Mouse (Mus musculus) liver, embryonic 12.5 days (tissue): ENCODE data around the gene Mpv17l. TPM values are rescaled to one million over a fixed set of nuclear protein-coding genes. Genes with fewer than 3 reads are reported as not detected.
A peak's percentile ranks its signal among the peaks of the same experiment; 100 is the strongest.
"Not testable (repeated sequence)": the region's sequence is repeated elsewhere in the genome, so short reads cannot be mapped to it uniquely, and the experiment has no call there.

ENCODE experiments used
- ATAC-seq: fragments of 200-750 bp; cut with Nextera tagmentation; 2 replicates; pipeline ENCODE4 v1.8.0; 2017; ENCODE audit warnings: moderate number of reproducible peaks, mild to moderate bottlenecking, moderate library complexity
- H3K27ac ChIP-seq: fragments of 300-500 bp; sonication (generic); 2 replicates; pipeline ENCODE4 v1.5.1; 2016; ENCODE audit warnings: mild to moderate bottlenecking
- H3K27me3 ChIP-seq: fragments of 300-500 bp; sonication (generic); replicated peaks from 2 replicates; pipeline ENCODE4 v1.6.1; 2016; ENCODE audit warnings: mild to moderate bottlenecking, moderate library complexity
- H3K36me3 ChIP-seq: fragments of 300-500 bp; sonication (generic); 2 replicates; pipeline ENCODE4 v1.6.1; 2016; ENCODE audit warnings: mild to moderate bottlenecking, moderate library complexity
- H3K4me1 ChIP-seq: fragments of 300-500 bp; sonication (generic); 2 replicates; pipeline ENCODE4 v1.6.1; 2016
- H3K4me2 ChIP-seq: fragments of 300-500 bp; sonication (generic); 2 replicates; pipeline ENCODE4 v1.6.1; 2016; ENCODE audit warnings: mild to moderate bottlenecking, moderate library complexity
- H3K4me3 ChIP-seq: fragments of 300-500 bp; sonication (generic); 2 replicates; pipeline ENCODE4 v1.5.1; 2016; ENCODE audit warnings: mild to moderate bottlenecking, moderate library complexity
- H3K9ac ChIP-seq: fragments of 300-500 bp; sonication (generic); 2 replicates; pipeline ENCODE4 v1.6.1; 2016; ENCODE audit warnings: mild to moderate bottlenecking, moderate library complexity
- H3K9me3 ChIP-seq: fragments of 300-500 bp; sonication (generic); replicated peaks from 2 replicates; pipeline ENCODE4 v1.6.1; 2016; ENCODE audit warnings: mild to moderate bottlenecking, moderate library complexity
- WGBS: fragments of 180-500 bp; shearing (Covaris S2); methylation state at CpG from one replicate; pipeline ENCODE4 v1.1.7; 2016; ENCODE audit not compliant: insufficient replicate concordance; 5-methylcytosine and 5-hydroxymethylcytosine counted together
- polyA plus RNA-seq: library from polyadenylated mRNA; unstranded; fragments of >200 nt; fragmentation: Nextera tagmentation; extraction: Ambion mirVana; gene quantifications from 2 replicates; pipeline ENCODE4 v1.2.1, GENCODE M21; 2016

Gene Mpv17l
- polyA plus RNA-seq, 1 experiment from 2014 or later: 1.7 TPM

DNA sequence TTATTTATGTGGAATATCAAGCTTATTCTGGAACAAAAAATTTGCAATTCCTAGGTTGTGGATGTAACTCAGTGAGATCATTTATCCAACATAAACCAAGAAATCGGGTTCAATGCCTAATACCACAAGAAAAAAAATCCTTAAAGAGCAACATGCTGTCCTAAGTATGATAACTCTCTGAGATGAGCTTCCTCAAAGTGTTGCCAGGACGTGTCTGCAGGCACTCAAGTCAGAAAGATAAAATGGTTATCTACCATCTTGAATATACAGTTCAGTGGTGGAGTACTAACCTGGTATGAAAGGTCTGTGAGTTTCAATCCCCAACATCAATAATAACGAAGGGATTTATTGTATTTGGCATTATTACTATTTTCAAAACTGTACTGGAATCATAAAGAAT is 6.6 kb upstream of the Mpv17l start:
- Histone ChIP-seq H3K4me3 (no peak overlapping the region), H3K4me1 (peaks cover 26% of the 10 kb centered on the region), H3K27me3 (no peaks in the 10 kb centered on the region), H3K36me3 (no peaks in the 10 kb centered on the region), H3K27ac (no peak overlapping the region), H3K9me3 (no peaks in the 10 kb centered on the region), H3K4me2 (no peak overlapping the region), H3K9ac (no peak overlapping the region)
- ATAC-seq: peak; percentile 64; the same call in 1 of the 2 replicates
- WGBS: 40% methylated on average over 3 of the region's 3 CpGs

DNA sequence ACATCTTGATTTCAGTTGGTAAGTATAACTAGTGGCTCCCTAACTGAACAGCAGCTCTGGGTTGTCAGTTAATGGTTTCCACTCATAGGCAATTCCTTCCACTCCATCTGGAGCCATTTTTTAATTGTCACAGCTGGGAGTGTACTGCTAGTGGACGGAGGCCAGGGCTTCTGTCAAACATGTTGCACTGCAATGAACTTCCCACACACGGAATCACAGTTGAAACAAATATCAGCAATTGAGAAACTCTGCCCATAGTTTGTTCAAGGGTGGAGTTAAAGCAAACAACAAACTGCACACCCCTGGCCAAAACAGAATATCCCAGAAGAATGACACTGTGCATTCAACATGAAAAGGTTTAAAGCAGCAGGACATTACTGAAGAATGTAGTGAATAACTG is 4.0 kb upstream of the Mpv17l start:
- Histone ChIP-seq H3K9ac (0 out of 2 replicates have a peak overlapping the region, but pooled peaks have one; percentile 7), H3K27ac (0 out of 2 replicates have a peak overlapping the region, but pooled peaks have one; percentile 20), H3K4me1 (peaks cover 43% of the 10 kb centered on the region), H3K9me3 (no peaks in the 10 kb centered on the region), H3K4me2 (no peak overlapping the region), H3K4me3 (no peak overlapping the region), H3K27me3 (no peaks in the 10 kb centered on the region), H3K36me3 (no peaks in the 10 kb centered on the region)
- no peak for ATAC-seq
- 66% methylated on average over 2 of the region's 2 CpGs for WGBS

DNA sequence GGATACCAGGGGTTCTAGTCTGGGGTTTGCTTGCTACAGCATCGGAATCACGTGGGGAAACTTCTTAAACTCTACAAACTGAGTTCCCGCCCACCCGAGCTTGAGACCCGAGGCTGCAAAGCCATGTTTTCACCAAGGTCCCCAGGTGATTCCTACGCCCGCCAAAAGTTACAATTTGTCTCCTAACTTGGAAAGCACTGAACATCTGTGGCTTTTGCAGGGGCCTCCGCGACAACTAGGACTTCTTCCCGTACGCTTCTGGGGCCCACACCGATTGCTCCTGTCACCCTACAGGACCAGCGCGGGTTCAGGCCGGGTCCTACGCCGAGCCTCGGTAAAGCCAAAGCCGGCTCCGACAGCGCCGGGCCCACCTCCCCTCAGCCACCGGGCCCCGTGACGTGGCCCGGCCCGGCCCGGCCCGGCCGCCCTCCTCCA is 547 bp upstream of the Mpv17l start:
- Histone ChIP-seq H3K4me2 (peak overlapping the region; percentile 90), H3K27ac (peak overlapping the region; percentile 85), H3K4me3 (peak overlapping the region; percentile 94), H3K9me3 (no peaks in the 10 kb centered on the region), H3K9ac (peak overlapping the region; percentile 95), H3K27me3 (no peaks in the 10 kb centered on the region), H3K36me3 (no peaks in the 10 kb centered on the region), H3K4me1 (peaks cover 32% of the 10 kb centered on the region)
- peak; percentile 64 for ATAC-seq
- under 1% methylated on average over 30 of the region's 30 CpGs for WGBS

DNA sequence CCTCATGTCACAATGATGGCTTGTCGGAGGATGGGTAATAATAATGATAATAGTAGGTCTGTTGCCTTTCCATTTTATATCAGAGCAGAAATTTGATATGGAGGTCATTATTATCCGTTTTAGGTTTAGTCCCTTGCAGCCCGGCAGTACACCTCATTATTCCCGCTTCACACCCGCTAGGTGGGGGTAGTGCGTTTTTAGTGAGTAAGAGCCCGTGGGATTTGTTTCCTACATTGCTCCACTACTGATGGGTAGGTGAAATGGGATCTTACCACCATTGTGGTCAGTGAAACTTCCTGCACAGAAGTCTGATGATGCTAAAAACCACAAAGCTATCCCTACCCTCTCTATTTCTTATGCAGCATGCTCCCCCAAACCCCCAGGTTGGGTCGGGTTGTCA is 527 bp downstream of the Mpv17l start:
- no peaks in the 10 kb centered on the region for H3K36me3 ChIP-seq
- peak; percentile 63 for ATAC-seq
- no peaks in the 10 kb centered on the region for H3K27me3 ChIP-seq
- H3K9me3 ChIP-seq: no peaks in the 10 kb centered on the region
- H3K4me2 ChIP-seq: peak overlapping the region; percentile 90
- H3K27ac ChIP-seq: peak overlapping the region; percentile 85
- peak overlapping the region; percentile 95 for H3K9ac ChIP-seq
- 1% methylated on average over 8 of the region's 8 CpGs for WGBS
- peaks cover 28% of the 10 kb centered on the region for H3K4me1 ChIP-seq
- peak overlapping the region; percentile 94 for H3K4me3 ChIP-seq

DNA sequence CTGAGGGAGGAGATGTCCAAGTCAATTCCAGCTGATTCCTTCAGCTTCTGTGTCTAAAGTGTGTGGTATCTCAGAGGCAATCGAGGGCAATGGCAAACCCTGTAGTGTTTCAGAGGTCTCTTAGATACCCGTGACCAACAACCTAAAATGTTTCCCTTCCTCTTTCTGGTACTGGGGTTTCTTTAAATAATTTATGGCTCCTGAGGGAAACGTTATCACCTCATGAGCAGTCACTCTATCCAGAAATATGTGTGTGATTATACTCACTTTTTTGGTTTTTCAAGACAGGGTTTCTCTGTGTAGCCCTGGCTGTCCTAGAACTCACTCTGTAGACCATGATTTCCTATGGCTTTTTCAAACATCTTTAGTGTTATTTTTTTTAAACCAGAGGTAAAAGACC is 4.3 kb downstream of the Mpv17l start:
- Histone ChIP-seq H3K4me2 (no peak overlapping the region), H3K9me3 (no peaks in the 10 kb centered on the region), H3K36me3 (no peaks in the 10 kb centered on the region), H3K27me3 (no peaks in the 10 kb centered on the region), H3K27ac (no peak overlapping the region), H3K4me1 (peaks cover 9% of the 10 kb centered on the region), H3K4me3 (no peak overlapping the region), H3K9ac (no peak overlapping the region)
- WGBS: 57% methylated on average over 3 of the region's 3 CpGs
- no peak for ATAC-seq

DNA sequence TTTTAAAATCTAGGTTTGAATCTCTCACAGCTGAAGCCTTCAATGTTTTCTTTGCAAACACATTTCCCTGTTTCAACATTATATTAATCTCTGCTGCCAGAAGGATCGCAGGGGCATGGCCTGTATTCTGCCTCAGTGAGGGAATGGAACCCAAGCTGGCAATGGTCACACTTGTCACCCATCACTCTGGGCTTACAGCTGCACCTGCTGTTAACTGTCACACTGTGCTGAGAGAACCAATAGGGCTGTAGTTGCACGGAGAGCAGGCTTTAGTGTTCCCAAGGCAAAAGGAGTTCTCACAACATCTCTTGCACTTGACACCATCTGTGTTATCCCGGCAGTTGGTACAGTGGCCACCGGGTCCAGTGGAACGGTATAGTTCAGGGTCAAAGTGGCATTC is 17.1 kb downstream of the Mpv17l start:
- H3K36me3 ChIP-seq: no peaks in the 10 kb centered on the region
- no peak overlapping the region for H3K4me2 ChIP-seq
- no peak overlapping the region for H3K9ac ChIP-seq
- no peak for ATAC-seq
- no peaks in the 10 kb centered on the region for H3K27me3 ChIP-seq
- H3K27ac ChIP-seq: no peak overlapping the region
- no peak overlapping the region for H3K4me3 ChIP-seq
- H3K9me3 ChIP-seq: no peaks in the 10 kb centered on the region
- no peaks in the 10 kb centered on the region for H3K4me1 ChIP-seq
- 80% methylated on average over 5 of the region's 5 CpGs for WGBS

DNA sequence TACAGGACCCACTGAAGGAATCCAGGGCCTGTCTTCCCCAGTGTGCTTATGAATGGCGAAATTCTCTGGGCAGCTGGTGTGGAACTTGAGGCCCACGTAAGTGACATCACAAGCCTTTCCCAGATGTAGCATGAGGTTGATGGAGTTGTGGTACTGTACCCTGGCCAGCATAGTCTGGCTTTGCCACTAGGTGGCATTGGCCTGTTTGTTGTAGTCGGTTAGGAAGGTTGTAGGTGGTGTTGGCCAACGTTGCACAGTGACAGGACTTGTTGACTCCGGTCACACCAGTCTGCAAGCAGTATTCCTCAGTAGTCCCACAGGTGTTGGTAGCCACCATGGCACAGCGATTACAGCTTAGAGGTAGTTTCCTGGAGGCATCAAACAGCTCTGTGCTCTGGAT is 18.1 kb downstream of the Mpv17l start:
- Histone ChIP-seq H3K27me3 (no peaks in the 10 kb centered on the region), H3K4me3 (no peak overlapping the region), H3K9me3 (no peaks in the 10 kb centered on the region), H3K4me1 (no peaks in the 10 kb centered on the region), H3K36me3 (no peaks in the 10 kb centered on the region), H3K4me2 (no peak overlapping the region), H3K9ac (no peak overlapping the region), H3K27ac (no peak overlapping the region)
- ATAC-seq: no peak
- 72% methylated on average over 6 of the region's 6 CpGs for WGBS

DNA sequence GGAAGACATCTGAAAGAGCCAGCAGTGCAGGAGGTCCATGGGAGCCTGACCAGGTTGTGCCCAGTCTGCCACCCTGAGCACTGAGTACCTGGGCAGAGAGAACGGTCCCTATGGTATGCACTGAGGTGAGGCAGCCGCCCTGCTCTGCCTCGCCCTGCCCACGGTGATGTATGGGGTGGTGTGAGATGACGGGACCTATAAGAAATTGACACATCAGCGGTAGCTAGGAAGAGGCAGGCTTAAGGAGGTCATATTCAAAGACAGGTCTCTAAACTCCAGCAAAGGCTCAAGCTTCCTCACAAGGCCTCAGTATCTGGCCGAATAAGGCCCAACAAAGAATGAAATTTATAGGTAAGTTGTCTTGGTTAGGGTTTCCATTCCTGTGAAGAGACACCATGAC is 18.8 kb downstream of the Mpv17l start:
- Histone ChIP-seq H3K4me3 (no peak overlapping the region), H3K27me3 (no peaks in the 10 kb centered on the region), H3K4me1 (no peaks in the 10 kb centered on the region), H3K36me3 (no peaks in the 10 kb centered on the region), H3K9ac (no peak overlapping the region), H3K4me2 (no peak overlapping the region), H3K9me3 (no peaks in the 10 kb centered on the region), H3K27ac (no peak overlapping the region)
- WGBS: 87% methylated on average over 7 of the region's 7 CpGs
- ATAC-seq: no peak

DNA sequence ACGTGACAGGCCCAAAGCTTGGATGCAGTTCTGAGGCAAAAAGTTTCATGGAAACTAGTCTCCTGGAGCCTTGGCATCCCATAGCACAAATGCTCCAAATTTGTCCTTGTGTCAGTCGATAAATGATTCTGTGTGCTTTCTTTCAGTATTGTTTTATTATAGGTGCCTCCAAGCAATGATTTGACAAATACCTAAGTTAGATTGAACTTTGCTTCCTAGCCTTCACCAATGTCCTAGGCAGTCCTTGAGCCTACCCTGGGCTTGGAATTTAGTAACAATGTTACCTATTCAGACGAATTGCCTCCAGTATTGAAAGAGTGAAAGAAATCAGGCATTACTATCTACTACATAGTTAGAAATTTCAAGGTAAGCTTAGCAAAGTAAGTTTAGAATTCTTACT is 19.5 kb downstream of the Mpv17l start:
- not testable (repeated sequence) for H3K36me3 ChIP-seq, H3K9ac ChIP-seq, ATAC-seq, H3K4me2 ChIP-seq, H3K9me3 ChIP-seq, H3K27ac ChIP-seq, H3K4me3 ChIP-seq, H3K4me1 ChIP-seq, H3K27me3 ChIP-seq
- 70% methylated on average over 3 of the region's 3 CpGs for WGBS

DNA sequence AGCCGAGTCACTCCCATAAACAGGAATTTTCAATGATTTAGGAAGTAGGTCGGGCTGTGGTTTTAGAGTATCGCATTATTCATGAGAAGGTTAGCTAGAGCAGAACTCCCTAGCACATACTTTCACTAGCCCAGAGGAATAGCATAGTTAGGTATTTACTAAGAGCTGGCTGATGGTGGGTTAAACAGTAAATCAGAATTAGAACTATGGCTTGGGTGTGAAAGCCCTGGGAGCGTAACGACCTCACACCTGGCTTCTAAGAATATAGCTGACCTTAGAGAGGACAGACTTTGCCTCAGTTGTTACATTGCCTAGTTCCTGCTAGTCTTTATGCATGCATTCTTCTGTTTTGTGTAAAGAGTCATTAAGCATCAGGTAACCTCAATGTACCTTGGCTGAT is 20.0 kb downstream of the Mpv17l start:
- WGBS: 80% methylated on average over 5 of the region's 5 CpGs

DNA sequence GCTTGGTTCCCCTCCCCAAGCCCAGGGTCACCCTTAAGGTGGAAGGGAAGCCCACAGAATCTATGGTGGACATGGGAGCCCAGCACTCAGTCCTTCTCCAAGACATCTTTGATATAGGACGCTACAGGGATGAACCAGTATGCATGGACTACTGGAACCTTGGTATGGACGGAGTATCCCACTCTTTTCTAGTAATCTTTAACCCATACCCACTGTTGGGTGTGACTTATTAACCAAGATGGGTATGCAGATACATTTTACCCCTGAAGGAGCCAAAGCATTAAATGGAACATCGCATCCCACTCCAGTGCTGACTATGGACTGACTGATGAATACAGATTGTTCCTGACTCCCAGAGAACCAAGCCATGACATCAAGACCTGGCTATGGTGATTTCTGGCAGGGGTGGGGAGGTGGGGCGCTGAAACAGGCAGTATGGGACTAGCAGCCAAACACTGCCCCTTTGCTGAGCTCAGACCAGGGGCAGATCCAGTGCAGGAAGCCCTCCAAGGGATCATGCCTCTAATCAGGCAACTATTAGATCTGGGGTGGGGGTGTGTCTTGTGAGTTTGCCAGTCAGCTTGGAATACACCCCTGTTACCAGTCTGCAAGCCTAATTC is 24.6 kb downstream of the Mpv17l start:
- H3K9me3 ChIP-seq: no peaks in the 10 kb centered on the region
- no peaks in the 10 kb centered on the region for H3K4me1 ChIP-seq
- no peak for ATAC-seq
- no peaks in the 10 kb centered on the region for H3K36me3 ChIP-seq
- no peak overlapping the region for H3K9ac ChIP-seq
- no peak overlapping the region for H3K4me2 ChIP-seq
- 65% methylated on average over 4 of the region's 4 CpGs for WGBS
- no peak overlapping the region for H3K4me3 ChIP-seq
- H3K27me3 ChIP-seq: no peaks in the 10 kb centered on the region
- H3K27ac ChIP-seq: no peak overlapping the region

More for the DNA sequence above, 20.0 kb downstream of the Mpv17l start:
- H3K4me3 ChIP-seq, H3K36me3 ChIP-seq, H3K9ac ChIP-seq, H3K4me2 ChIP-seq, H3K27me3 ChIP-seq, H3K27ac ChIP-seq, ATAC-seq, H3K4me1 ChIP-seq, H3K9me3 ChIP-seq: not testable (repeated sequence)

DNA sequence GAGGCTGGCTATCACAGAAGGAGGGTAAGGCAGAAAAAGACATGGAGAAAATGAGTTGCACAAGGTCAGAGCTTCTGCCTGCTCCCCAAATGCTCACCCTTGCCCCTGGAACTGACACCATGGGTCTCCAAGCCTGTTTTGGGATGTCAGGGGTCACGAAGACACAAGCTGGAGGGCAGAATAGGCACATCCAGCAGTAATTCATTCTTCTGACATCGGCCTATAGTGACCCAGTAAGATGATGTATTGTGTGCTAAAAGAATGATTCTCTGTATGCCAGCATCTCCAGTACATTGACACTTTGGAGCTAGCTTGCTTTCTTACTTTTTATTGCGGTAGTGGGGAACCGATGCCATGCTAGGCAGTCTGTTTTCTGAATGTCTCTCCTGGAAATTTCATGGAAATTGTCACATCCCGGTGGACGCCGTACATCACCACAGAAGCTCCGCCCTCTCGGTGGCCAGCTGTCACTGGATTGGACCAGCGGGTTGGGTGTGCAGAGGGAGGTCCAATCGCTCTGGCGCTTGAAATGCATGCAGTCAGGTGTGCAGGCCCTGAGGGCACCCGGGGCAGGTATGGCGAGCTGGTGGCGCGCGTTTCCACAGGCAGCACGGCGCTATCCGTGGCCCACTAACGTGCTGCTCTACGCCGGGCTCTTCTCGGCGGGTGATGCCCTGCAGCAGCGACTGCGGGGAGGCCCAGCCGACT is 37.3 kb downstream of the Mpv17l start:
- 7% methylated on average over 28 of the region's 28 CpGs for WGBS
- H3K9ac ChIP-seq: no peak overlapping the region
- ATAC-seq: peak; percentile 66

More for the DNA sequence above, 37.3 kb downstream of the Mpv17l start:
- Histone ChIP-seq H3K4me2 (peak overlapping the region; percentile 65), H3K4me3 (peak overlapping the region; percentile 52), H3K27me3 (peaks cover 37% of the 10 kb centered on the region), H3K27ac (no peak overlapping the region), H3K4me1 (no peaks in the 10 kb centered on the region; the same call in 1 of the 2 replicates), H3K36me3 (no peaks in the 10 kb centered on the region), H3K9me3 (no peaks in the 10 kb centered on the region)
